Mouse (Mus musculus): ENCODE results near the gene Emc9. TPM values are rescaled to one million over a fixed set of nuclear protein-coding genes. Genes with fewer than 3 reads are reported as not detected.
A peak's percentile ranks its signal among the peaks of the same experiment; 100 is the strongest.

Gene Emc9
- total and polyA plus RNA-seq, 3 experiments: 54.2 to 61.1 (median 58.4) TPM

GRCm38 (mm10) chr14:55592226-55592625, 7.1 kb upstream of the Emc9 start:
- DNase-seq: no peak

GRCm38 (mm10) chr14:55591331-55591891, 6.3 kb upstream of the Emc9 start, which contains the start of gene Rnf31:
Gene Rnf31 (plus strand): TSS chr14:55591708.
- peaks cover 4% of the 10 kb centered on the region; the same call in 1 of the 2 replicates for H3K36me3 ChIP-seq (ENCODE audit: control insufficient read depth, insufficient read depth, low read length)
- H3K27ac ChIP-seq: peak within 1 kb of the TSS; percentile 97
- peak within 1 kb of the TSS; percentile 81 for H3K4me3 ChIP-seq
- H3K79me2 ChIP-seq (replicated peaks; ENCODE audit: control insufficient read depth, insufficient read depth, low read length): peaks cover 3% of the 10 kb centered on the region; the same call in 1 of the 2 replicates
- peaks cover 7% of the 10 kb centered on the region for H3K4me1 ChIP-seq (ENCODE audit: control insufficient read depth, insufficient read depth, low read length)
- peak; percentile 91 to 97 for DNase-seq
- no peaks in the 10 kb centered on the region for H3K27me3 ChIP-seq (ENCODE audit: control insufficient read depth, insufficient read depth, low read length)
- intact Hi-C loops (cut with DNase I): loop anchor here (2.0 kb wide), 1 partner anchor 13 kb away; no protein-coding TSS in a partner anchor
- TF ChIP-seq CTCF (IDR thresholded peaks at IDR 0.05) (no peak), EP300 (IDR thresholded peaks at IDR 0.05; ENCODE audit: insufficient read depth, low read depth, low read length) (0 out of 2 replicates have a peak, but pooled peaks have one; percentile 51), POLR2A (IDR thresholded peaks at IDR 0.05; ENCODE audit: insufficient read depth, low read depth, low read length) (peak; percentile 69; the same call in 1 of the 2 replicates)
- H3K9ac ChIP-seq (ENCODE audit: low read depth, low read length): peak within 1 kb of the TSS; percentile 98
- under 1% methylated on average over 33 of the region's 33 CpGs for WGBS

More at GRCm38 (mm10) chr14:55592226-55592625, 7.1 kb upstream of the Emc9 start:
- Histone ChIP-seq H3K36me3 (ENCODE audit: control insufficient read depth, insufficient read depth, low read length) (peaks cover 4% of the 10 kb centered on the region; the same call in 1 of the 2 replicates), H3K27ac (peak overlapping the region; percentile 97), H3K79me2 (replicated peaks; ENCODE audit: control insufficient read depth, insufficient read depth, low read length) (peaks cover 3% of the 10 kb centered on the region; the same call in 1 of the 2 replicates), H3K27me3 (ENCODE audit: control insufficient read depth, insufficient read depth, low read length) (no peaks in the 10 kb centered on the region), H3K4me1 (ENCODE audit: control insufficient read depth, insufficient read depth, low read length) (peaks cover 7% of the 10 kb centered on the region), H3K4me3 (peak overlapping the region; percentile 72), H3K9ac (ENCODE audit: low read depth, low read length) (peak overlapping the region; percentile 98)
- intact Hi-C loops (cut with DNase I): no loop called here
- WGBS: 2% methylated on average over 16 of the region's 16 CpGs
- no peak for TF ChIP-seq POLR2A (IDR thresholded peaks at IDR 0.05; ENCODE audit: insufficient read depth, low read depth, low read length)
- no peak for TF ChIP-seq CTCF (IDR thresholded peaks at IDR 0.05)
- TF ChIP-seq EP300 (IDR thresholded peaks at IDR 0.05; ENCODE audit: insufficient read depth, low read depth, low read length): no peak

GRCm38 (mm10) chr14:55590748-55591330, 5.7 kb upstream of the Emc9 start, which contains the start of gene Psme2:
Gene Psme2 (minus strand): TSS chr14:55591113.
- Histone ChIP-seq H3K27ac (peak within 1 kb of the TSS; percentile 97), H3K9ac (ENCODE audit: low read depth, low read length) (peak within 1 kb of the TSS; percentile 98), H3K79me2 (replicated peaks; ENCODE audit: control insufficient read depth, insufficient read depth, low read length) (peaks cover 3% of the 10 kb centered on the region; the same call in 1 of the 2 replicates), H3K4me1 (ENCODE audit: control insufficient read depth, insufficient read depth, low read length) (peaks cover 7% of the 10 kb centered on the region), H3K4me3 (peak within 1 kb of the TSS; percentile 81), H3K36me3 (ENCODE audit: control insufficient read depth, insufficient read depth, low read length) (peaks cover 4% of the 10 kb centered on the region; the same call in 1 of the 2 replicates), H3K27me3 (ENCODE audit: control insufficient read depth, insufficient read depth, low read length) (no peaks in the 10 kb centered on the region)
- peak; percentile 93 to 96 for DNase-seq
- intact Hi-C loops (cut with DNase I): loop anchor here (2.0 kb wide), 1 partner anchor 14 kb away; no protein-coding TSS in a partner anchor
- WGBS: under 1% methylated on average over 22 of the region's 22 CpGs
- TF ChIP-seq CTCF (IDR thresholded peaks at IDR 0.05) (no peak), EP300 (IDR thresholded peaks at IDR 0.05; ENCODE audit: insufficient read depth, low read depth, low read length) (no peak), POLR2A (IDR thresholded peaks at IDR 0.05; ENCODE audit: insufficient read depth, low read depth, low read length) (peak; percentile 84)

- TF ChIP-seq CTCF (IDR thresholded peaks at IDR 0.05) (no peak), POLR2A (IDR thresholded peaks at IDR 0.05; ENCODE audit: insufficient read depth, low read depth, low read length) (no peak), EP300 (IDR thresholded peaks at IDR 0.05; ENCODE audit: insufficient read depth, low read depth, low read length) (no peak)
- H3K79me2 ChIP-seq (replicated peaks; ENCODE audit: control insufficient read depth, insufficient read depth, low read length): peaks cover 3% of the 10 kb centered on the region; the same call in 1 of the 2 replicates
- H3K4me1 ChIP-seq (ENCODE audit: control insufficient read depth, insufficient read depth, low read length): peaks cover 10% of the 10 kb centered on the region
- H3K27me3 ChIP-seq (ENCODE audit: control insufficient read depth, insufficient read depth, low read length): no peaks in the 10 kb centered on the region
- H3K9ac ChIP-seq (ENCODE audit: low read depth, low read length): peak overlapping the region; percentile 81
- H3K4me3 ChIP-seq: peak overlapping the region; percentile 81
- WGBS: 70% methylated on average over 11 of the region's 11 CpGs
- peaks cover 4% of the 10 kb centered on the region; the same call in 1 of the 2 replicates for H3K36me3 ChIP-seq (ENCODE audit: control insufficient read depth, insufficient read depth, low read length)
- intact Hi-C loops (cut with DNase I): loop anchor here (2.0 kb wide), 1 partner anchor 15 kb away; no protein-coding TSS in a partner anchor
- H3K27ac ChIP-seq: peak overlapping the region; percentile 84
- no peak for DNase-seq
Measured at GRCm38 (mm10) chr14:55589771-55590448, 4.8 kb upstream of the Emc9 start.

GRCm38 (mm10) chr14:55589271-55589670, 4.2 kb upstream of the Emc9 start:
- H3K27me3 ChIP-seq (ENCODE audit: control insufficient read depth, insufficient read depth, low read length): no peaks in the 10 kb centered on the region
- H3K27ac ChIP-seq: no peak overlapping the region
- intact Hi-C loops (cut with DNase I): no loop called here
- TF ChIP-seq POLR2A (IDR thresholded peaks at IDR 0.05; ENCODE audit: insufficient read depth, low read depth, low read length) (no peak), EP300 (IDR thresholded peaks at IDR 0.05; ENCODE audit: insufficient read depth, low read depth, low read length) (no peak), CTCF (IDR thresholded peaks at IDR 0.05) (no peak)
- 0 out of 2 replicates have a peak, but pooled peaks cover 2% of the 10 kb centered on the region for H3K79me2 ChIP-seq (replicated peaks; ENCODE audit: control insufficient read depth, insufficient read depth, low read length)
- DNase-seq: no peak
- peaks cover 10% of the 10 kb centered on the region for H3K4me1 ChIP-seq (ENCODE audit: control insufficient read depth, insufficient read depth, low read length)
- H3K9ac ChIP-seq (ENCODE audit: low read depth, low read length): no peak overlapping the region
- H3K36me3 ChIP-seq (ENCODE audit: control insufficient read depth, insufficient read depth, low read length): peaks cover 4% of the 10 kb centered on the region; the same call in 1 of the 2 replicates
- H3K4me3 ChIP-seq: no peak overlapping the region
- 90% methylated on average over 5 of the region's 5 CpGs for WGBS

Measured in heart, adult 2 months (tissue).